Mouse (Mus musculus) gastrocnemius, postnatal 4 days (tissue): ENCODE measurements around the gene Tinf2. TPM values are rescaled to one million over a fixed set of nuclear protein-coding genes. Genes with fewer than 3 reads are reported as not detected.

Experiments
- DNase-seq, 2 experiments: peaks; one replicate each; pipeline ENCODE4 v3.0.0; 2021 to 2022; ENCODE audit warnings: low spot score in 2 of 2, mixed read lengths in 2 of 2
- total RNA-seq, 2 experiments: library from RNA; stranded (reverse); gene quantifications; 2 replicates each; pipeline ENCODE4 v1.2.3; 2021

The Tinf2 gene
- total RNA-seq, 2 experiments from 2014 or later = 21.6 to 21.7 TPM

DNA sequence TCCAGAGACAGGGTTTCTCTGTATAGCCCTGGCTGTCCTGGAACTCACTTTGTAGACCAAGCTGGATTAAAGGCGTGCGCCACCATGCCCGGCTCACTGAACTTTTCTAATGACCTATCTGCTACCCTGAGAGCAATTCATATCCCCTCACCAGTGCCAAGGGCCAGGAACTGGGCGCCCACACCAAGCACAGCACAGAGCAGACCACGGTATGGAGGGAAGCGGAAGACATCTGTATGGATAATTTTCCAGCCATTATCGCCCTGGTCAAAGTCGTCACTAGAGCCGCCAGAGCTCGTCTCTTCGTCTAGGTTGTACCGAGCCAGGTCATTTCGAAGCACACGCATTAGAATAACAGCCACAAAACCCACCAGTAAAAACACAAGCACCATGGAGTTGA lies 40.8 kb downstream of the Tinf2 start:
- DNase-seq = no peak

DNA sequence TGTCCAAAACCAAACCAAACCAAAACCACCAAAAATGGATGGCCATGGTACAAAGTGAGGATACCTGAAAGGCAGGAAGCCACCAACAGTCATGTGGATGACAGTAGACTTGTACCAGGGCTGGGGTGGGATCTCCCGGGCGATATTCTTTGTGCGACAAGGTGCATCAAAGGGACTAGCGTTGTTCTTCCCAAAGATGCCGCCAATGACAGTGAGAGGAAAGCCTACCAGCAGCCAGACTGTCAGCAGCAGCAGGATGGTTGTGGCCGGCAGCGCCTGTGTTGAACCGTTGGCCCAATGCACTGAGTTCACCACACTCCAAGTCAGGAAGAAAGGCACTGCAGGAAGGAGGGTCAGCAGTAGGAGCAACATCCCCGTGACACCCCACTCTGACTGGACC lies 43.8 kb downstream of the Tinf2 start, which contains the start of gene Gm49378:
TSS of gene Gm49378 (minus strand) at position 101 of the 400 bp plus-strand sequence.
- DNase-seq = no peak

DNA sequence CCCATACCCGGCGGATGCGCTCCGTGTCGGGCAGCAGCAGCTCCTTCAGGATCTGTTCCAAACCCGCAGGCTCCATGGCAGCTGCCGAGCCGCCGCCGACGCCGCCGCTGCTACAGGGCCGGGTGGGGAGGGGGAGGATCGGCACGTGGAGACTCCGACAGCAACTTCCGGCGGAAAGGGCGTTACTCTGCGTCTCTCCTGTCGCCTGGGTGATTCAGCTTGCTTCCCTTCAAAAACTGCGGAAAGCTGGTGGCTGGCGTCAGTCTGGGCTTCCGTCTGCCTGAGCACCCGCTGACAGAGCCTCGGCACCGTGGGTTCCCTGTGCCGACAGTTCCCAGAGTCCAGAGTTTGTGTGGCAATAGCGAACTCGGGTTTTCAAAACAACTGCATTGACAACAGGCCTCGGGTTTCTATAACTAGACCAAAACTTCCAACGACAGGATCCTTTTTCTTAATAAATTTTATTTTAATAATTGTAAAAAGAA lies 46.1 kb downstream of the Tinf2 start, which contains the start of gene Ipo4:
TSS of gene Ipo4 (minus strand) at position 435 of the 485 bp plus-strand sequence.
- DNase-seq = peak; percentile 73 to 86

- peak; percentile 31 to 48 for DNase-seq
Observed at GRCm38 (mm10) chr14:55634874-55635522, 46.6 kb downstream of the Tinf2 start.

DNA sequence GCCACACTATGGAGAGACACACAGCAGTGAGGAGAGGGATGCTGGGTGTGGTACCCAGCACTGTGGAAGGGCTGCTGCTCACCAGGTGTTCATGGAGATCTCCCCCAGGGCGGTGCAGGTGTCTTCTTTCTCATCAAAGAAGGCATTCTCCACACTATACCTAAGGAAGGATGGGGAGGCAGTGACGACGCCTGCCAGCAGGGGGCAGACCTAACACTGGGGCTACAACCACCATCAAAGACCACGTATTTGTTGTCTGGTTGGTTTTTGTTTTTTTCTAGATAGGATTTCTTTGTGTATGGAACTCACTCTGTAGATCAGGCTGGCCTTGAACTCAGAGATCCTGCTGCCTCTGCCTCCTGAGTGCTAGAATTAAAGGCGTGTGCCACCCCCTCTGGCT lies 52.3 kb downstream of the Tinf2 start:
- peak in 1 of 2 experiments; percentile 39 for DNase-seq

DNA sequence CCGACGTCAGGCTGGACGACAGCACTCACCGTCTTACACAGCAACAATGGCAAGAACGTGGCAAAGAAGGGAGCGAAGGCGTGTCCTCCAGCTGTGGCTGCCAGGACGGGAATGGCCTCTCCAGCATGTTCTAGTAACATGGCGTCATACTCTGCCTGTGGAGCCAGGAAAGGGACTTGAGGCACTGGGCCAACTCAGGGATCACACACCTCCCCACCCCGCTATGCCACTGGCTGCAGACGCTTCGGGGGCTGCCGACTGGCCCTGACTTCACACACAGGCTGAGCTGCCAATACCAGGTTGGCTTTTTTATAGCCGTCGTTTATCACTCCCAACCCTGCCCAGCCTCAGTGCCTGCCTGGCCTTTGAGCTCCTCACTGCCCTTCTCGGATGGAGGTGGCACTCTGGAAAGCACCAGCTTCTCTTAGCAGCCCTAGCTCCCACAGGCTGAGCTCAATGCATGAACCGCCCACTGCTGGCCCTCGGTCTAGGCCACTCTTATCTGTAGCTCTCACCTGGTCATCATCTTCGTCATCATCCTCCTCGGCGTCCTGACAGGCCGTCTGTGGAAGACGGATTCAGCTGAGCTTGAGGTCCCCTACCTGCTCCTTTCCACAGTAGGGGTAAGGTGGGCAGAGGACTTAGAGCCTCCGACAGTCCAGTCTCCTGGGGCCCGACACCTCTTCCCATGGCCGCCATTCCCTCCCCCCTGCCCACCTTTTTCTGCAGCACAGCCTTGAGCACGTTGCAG lies 53.4 kb downstream of the Tinf2 start:
- no peak for DNase-seq

Other genes with a start within 250 kb of the Tinf2 start
- gene Dhrs4, start 203.1 kb downstream of the Tinf2 start, total RNA-seq = 10 to 100 TPM; 23.7 to 28.5 TPM
- gene Carmil3, start 191.2 kb downstream of the Tinf2 start, total RNA-seq = 1 to 10 TPM; 3.2 to 4.4 TPM
- not detected for gene Cpne6, start 171.4 kb downstream of the Tinf2 start, total RNA-seq
- gene Nrl, start 156.8 kb downstream of the Tinf2 start, total RNA-seq = not detected
- gene Pck2, start 141.6 kb downstream of the Tinf2 start, total RNA-seq = 10 to 100 TPM; 21.6 to 21.8 TPM
- gene Dcaf11, start 121.8 kb downstream of the Tinf2 start, total RNA-seq = 10 to 100 TPM; 44.5 to 54.3 TPM
- 1 to 10 TPM in 1 of 2 experiments, not detected in 1; 1.4 TPM for gene A730061H03Rik, start 121.4 kb downstream of the Tinf2 start, total RNA-seq
- 100 to 1,000 TPM; 294 to 332 TPM for gene Fitm1, start 106.2 kb downstream of the Tinf2 start, total RNA-seq
- 10 to 100 TPM; 82.0 to 88.4 TPM for gene Psme1, start 103.7 kb downstream of the Tinf2 start, total RNA-seq
- gene Emc9, start 96.5 kb downstream of the Tinf2 start, total RNA-seq = 10 to 100 TPM; 49.1 to 53.6 TPM
- 100 to 1,000 TPM; 124 to 153 TPM for gene Psme2, start 90.7 kb downstream of the Tinf2 start, total RNA-seq
- gene Rnf31, start 90.1 kb downstream of the Tinf2 start, total RNA-seq = 10 to 100 TPM; 21.2 to 22.4 TPM
- 1 to 10 TPM; 7.0 to 9.0 TPM for gene Irf9, start 78.2 kb downstream of the Tinf2 start, total RNA-seq
- 1 to 10 TPM; 2.7 to 3.2 TPM for gene Rec8, start 63.8 kb downstream of the Tinf2 start, total RNA-seq
- 100 to 1,000 TPM in 1 of 2 experiments, 10 to 100 TPM in 1; 97.6 to 104 TPM for gene Ipo4, start 45.9 kb downstream of the Tinf2 start, total RNA-seq
- 1 to 10 TPM; 1.7 to 2.4 TPM for gene Gm49378, start 43.9 kb downstream of the Tinf2 start, total RNA-seq
- gene Tm9sf1, start 38.0 kb downstream of the Tinf2 start, total RNA-seq = 10 to 100 TPM; 46.8 to 47.8 TPM
- gene Tssk4, start 31.6 kb downstream of the Tinf2 start, total RNA-seq = 1 to 10 TPM; 1.4 to 2.0 TPM
- 10 to 100 TPM; 27.2 to 27.5 TPM for gene Mdp1, start 21.3 kb downstream of the Tinf2 start, total RNA-seq
- gene Gmpr2, start 9.9 kb downstream of the Tinf2 start, total RNA-seq = 10 to 100 TPM; 12.7 to 13.9 TPM
- gene Nedd8, start 9.7 kb downstream of the Tinf2 start, total RNA-seq = 100 to 1,000 TPM; 257 to 278 TPM
- gene Tgm1, start 32.1 kb upstream of the Tinf2 start, total RNA-seq = under 1 TPM; 0.39 to 0.49 TPM
- gene Rabggta, start 40.4 kb upstream of the Tinf2 start, total RNA-seq = 10 to 100 TPM; 10.9 to 12.8 TPM
- gene Dhrs1, start 63.9 kb upstream of the Tinf2 start, total RNA-seq = 10 to 100 TPM; 40.1 to 41.3 TPM
- 10 to 100 TPM; 16.9 to 18.5 TPM for gene Nop9, start 63.9 kb upstream of the Tinf2 start, total RNA-seq
- under 1 TPM in 1 of 2 experiments, not detected in 1; 0.36 TPM for gene Cideb, start 76.6 kb upstream of the Tinf2 start, total RNA-seq
- gene Ltb4r2, start 79.6 kb upstream of the Tinf2 start, total RNA-seq = under 1 TPM; 0.13 to 0.20 TPM
- under 1 TPM; 0.49 to 0.64 TPM for gene Ltb4r1, start 84.1 kb upstream of the Tinf2 start, total RNA-seq
- gene Adcy4, start 102.3 kb upstream of the Tinf2 start, total RNA-seq = 10 to 100 TPM in 1 of 2 experiments, 1 to 10 TPM in 1; 9.2 to 11.3 TPM
- 10 to 100 TPM in 1 of 2 experiments, 1 to 10 TPM in 1; 9.4 to 10.7 TPM for gene Ripk3, start 107.0 kb upstream of the Tinf2 start, total RNA-seq
- gene Nfatc4, start 141.3 kb upstream of the Tinf2 start, total RNA-seq = 10 to 100 TPM; 23.0 to 26.0 TPM
- 10 to 100 TPM; 27.5 to 33.0 TPM for gene Nynrin, start 172.2 kb upstream of the Tinf2 start, total RNA-seq
- under 1 TPM; 0.47 to 0.52 TPM for gene Cbln3, start 202.6 kb upstream of the Tinf2 start, total RNA-seq
- gene Khnyn, start 203.1 kb upstream of the Tinf2 start, total RNA-seq = 10 to 100 TPM; 15.7 to 16.9 TPM
- 10 to 100 TPM; 45.7 to 50.1 TPM for gene Sdr39u1, start 218.5 kb upstream of the Tinf2 start, total RNA-seq